Mouse (Mus musculus): ENCODE results near the gene Wasf1. TPM values are rescaled to one million over a fixed set of nuclear protein-coding genes. Genes with fewer than 3 reads are reported as not detected.

Wasf1 gene
- total RNA-seq, 2 experiments from 2014 or later = 2.9 to 5.2 TPM

GRCm38 (mm10) chr10:40887316-40887715, 4.0 kb downstream of the Wasf1 start:
- DNase-seq (ENCODE audit: low spot score in 2 of 2) = no peak

- no peak for DNase-seq (ENCODE audit: low spot score in 2 of 2)
Observed at GRCm38 (mm10) chr10:40889146-40889545, 5.9 kb downstream of the Wasf1 start.

GRCm38 (mm10) chr10:40895765-40896164, 12.5 kb downstream of the Wasf1 start:
- no peak for DNase-seq (ENCODE audit: low spot score in 2 of 2)

GRCm38 (mm10) chr10:40896656-40897055, 13.4 kb downstream of the Wasf1 start:
- no peak for DNase-seq (ENCODE audit: low spot score in 2 of 2)

GRCm38 (mm10) chr10:40901786-40902185, 18.5 kb downstream of the Wasf1 start:
- DNase-seq (ENCODE audit: low spot score in 2 of 2) = no peak

- no peak for DNase-seq (ENCODE audit: low spot score in 2 of 2)
Observed at GRCm38 (mm10) chr10:40906131-40906530, 22.9 kb downstream of the Wasf1 start.

GRCm38 (mm10) chr10:40906802-40907201, 23.5 kb downstream of the Wasf1 start:
- no peak for DNase-seq (ENCODE audit: low spot score in 2 of 2)

GRCm38 (mm10) chr10:40908580-40908979, 25.3 kb downstream of the Wasf1 start:
- no peak for DNase-seq (ENCODE audit: low spot score in 2 of 2)

GRCm38 (mm10) chr10:40910811-40911210, 27.5 kb downstream of the Wasf1 start:
- DNase-seq (ENCODE audit: low spot score in 2 of 2) = no peak

- DNase-seq (ENCODE audit: low spot score in 2 of 2) = no peak
Observed at GRCm38 (mm10) chr10:40915240-40915639, 32.0 kb downstream of the Wasf1 start.

GRCm38 (mm10) chr10:40918669-40919440, 35.6 kb downstream of the Wasf1 start:
- no peak for DNase-seq (ENCODE audit: low spot score in 2 of 2)

- DNase-seq (ENCODE audit: low spot score in 2 of 2) = no peak
Observed at GRCm38 (mm10) chr10:40919464-40919863, 36.2 kb downstream of the Wasf1 start.

GRCm38 (mm10) chr10:40932995-40933394, 49.7 kb downstream of the Wasf1 start:
- DNase-seq (ENCODE audit: low spot score in 2 of 2) = no peak

GRCm38 (mm10) chr10:40936160-40936726, 53.0 kb downstream of the Wasf1 start:
- DNase-seq (ENCODE audit: low spot score in 2 of 2) = no peak

- DNase-seq (ENCODE audit: low spot score in 2 of 2) = no peak
Observed at GRCm38 (mm10) chr10:40937569-40937968, 54.3 kb downstream of the Wasf1 start.

- no peak for DNase-seq (ENCODE audit: low spot score in 2 of 2)
Observed at GRCm38 (mm10) chr10:40942688-40943087, 59.4 kb downstream of the Wasf1 start.

GRCm38 (mm10) chr10:40950176-40950575, 66.9 kb downstream of the Wasf1 start:
- no peak for DNase-seq (ENCODE audit: low spot score in 2 of 2)

- no peak for DNase-seq (ENCODE audit: low spot score in 2 of 2)
Observed at GRCm38 (mm10) chr10:40956206-40956605, 72.9 kb downstream of the Wasf1 start.

- no peak for DNase-seq (ENCODE audit: low spot score in 2 of 2)
Observed at GRCm38 (mm10) chr10:40961365-40961764, 78.1 kb downstream of the Wasf1 start.

- no peak for DNase-seq (ENCODE audit: low spot score in 2 of 2)
Observed at GRCm38 (mm10) chr10:40962008-40962407, 78.7 kb downstream of the Wasf1 start.

- no peak for DNase-seq (ENCODE audit: low spot score in 2 of 2)
Observed at GRCm38 (mm10) chr10:40964546-40964945, 81.3 kb downstream of the Wasf1 start.

- no peak for DNase-seq (ENCODE audit: low spot score in 2 of 2)
Observed at GRCm38 (mm10) chr10:40968551-40968950, 85.3 kb downstream of the Wasf1 start.

All from adrenal gland, adult 18-20 months (tissue).